Mouse (Mus musculus) ovary, postnatal 36 days (tissue): ENCODE results near the gene Tmx1.

Experiments
- DNase-seq: peaks from one replicate; pipeline ENCODE4 v3.0.0; 2022; ENCODE audit warnings: low spot score, mixed read lengths

Tmx1 gene

DNA sequence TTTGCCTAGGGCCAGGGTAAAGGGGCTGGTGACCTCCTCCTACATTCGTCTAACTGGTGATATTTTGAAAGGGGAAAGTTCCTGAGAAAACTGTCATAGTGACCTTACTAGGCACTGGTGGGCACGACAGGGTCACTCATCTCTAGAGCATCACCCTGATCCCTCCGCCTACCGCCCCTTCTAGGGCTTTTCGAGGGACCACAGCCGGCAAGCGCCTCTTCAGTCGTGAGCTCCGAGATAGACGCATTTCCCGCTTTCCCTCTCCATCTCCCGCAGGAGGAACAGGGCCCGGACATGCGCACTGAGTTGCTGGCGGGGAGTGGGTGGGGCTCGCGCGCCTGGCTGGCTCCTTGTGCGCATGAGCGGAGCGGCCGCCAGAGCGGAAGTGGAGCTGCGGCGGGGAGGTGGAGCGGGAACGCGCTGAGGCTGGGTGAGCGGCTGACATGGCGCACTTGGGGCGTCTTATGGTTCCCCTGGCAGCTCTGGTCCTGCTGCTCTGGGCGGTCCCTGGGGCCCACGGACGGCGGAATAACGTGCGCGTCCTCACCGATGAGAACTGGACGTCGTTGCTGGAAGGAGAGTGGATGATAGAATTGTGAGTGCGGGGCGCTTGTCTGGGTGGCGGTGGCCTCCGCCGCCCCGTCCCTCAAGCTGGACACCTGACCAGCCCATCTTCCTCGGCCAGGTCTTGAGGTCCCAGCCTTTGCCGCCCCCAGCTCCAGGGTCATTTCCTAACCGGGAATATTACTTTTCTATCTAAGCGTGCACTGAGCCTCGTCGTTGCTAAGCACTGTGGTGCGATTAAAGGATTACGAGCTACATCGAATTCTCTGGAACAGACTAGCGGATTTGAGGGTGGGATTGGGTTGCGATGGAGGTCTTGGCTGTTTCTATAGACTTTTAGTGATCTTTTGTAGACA is at the start of gene Tmx1:
Tmx1 (plus strand) TSS at position 370 of the 920 bp plus-strand sequence.
- DNase-seq, result peak; percentile 98

DNA sequence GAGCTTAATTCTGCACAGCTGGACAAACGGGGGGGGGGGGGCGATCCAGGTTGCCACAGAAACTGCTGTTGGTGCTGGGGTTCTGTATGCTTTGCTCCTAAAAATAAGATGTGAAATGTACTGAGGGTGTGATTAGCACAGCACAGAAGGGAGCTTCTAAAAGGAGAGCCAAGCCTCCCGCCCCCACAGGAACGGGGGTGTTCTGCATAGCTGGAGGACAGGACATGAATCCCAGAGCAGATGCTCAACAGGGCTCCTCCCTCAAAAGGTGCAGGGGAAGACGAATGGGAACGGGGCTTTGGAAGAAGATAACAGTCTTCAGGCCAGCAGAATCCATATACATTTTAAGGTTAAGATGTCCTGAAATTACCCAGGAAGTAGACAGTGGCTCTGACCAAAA is 48.6 kb upstream of the Tmx1 start:
- no peak for DNase-seq

DNA sequence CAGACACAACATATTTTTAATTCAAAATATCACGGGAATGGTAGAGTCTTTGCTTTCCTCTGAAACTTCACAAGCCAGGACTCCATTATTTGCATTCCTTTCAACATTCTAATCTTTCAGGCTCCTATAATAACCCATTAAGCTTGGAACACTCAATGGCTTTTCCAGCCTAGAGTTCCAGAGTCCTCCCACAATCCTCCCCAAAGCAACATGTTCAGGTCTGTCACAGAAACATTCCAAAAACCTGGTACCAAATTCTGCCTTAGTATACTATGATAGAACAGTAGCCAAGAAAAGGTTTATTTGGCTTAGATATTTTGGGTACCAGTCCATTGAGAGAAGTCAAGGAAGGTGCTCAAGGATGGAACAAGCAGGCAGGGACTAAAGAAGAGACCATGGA is 44.5 kb upstream of the Tmx1 start:
- DNase-seq, result no peak

DNA sequence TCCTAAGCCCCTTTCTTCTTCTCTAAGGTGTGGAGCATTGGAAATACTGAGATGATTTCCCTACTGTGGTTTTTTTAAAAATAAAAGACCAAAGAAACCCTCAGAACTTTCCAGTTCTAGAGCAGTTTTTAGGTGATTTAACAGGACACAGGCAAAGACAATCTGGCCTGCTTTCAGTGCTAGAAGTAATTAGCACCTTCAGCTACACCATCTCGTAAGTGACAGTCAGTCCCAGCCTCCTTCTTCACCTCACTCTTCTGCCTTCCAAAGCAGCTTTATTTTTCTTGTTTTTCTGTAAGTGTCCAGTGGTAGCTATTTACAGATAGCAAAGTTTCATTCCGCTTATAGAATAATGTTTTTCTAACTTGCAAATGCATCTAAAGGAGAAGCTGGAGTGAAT is 43.3 kb upstream of the Tmx1 start:
- no peak for DNase-seq

DNA sequence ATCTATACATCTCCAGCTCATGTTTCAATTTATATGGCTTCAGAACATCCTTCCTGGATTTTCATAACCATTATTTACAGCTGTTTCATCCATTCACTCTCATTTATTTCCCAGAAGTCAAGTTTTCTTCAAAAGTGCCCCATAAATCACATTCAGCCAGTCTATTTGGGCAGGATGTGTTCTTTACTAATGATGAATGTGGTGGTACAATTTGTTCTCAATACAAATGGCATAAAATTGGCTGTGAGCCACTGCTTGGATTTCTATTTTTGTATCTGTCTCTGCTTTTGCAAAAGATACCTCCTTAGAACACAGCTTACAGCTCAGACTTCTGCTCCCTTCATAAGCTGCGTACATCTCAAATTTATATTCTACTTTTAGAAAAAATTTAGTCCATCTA is 32.7 kb upstream of the Tmx1 start:
- DNase-seq, result no peak

DNA sequence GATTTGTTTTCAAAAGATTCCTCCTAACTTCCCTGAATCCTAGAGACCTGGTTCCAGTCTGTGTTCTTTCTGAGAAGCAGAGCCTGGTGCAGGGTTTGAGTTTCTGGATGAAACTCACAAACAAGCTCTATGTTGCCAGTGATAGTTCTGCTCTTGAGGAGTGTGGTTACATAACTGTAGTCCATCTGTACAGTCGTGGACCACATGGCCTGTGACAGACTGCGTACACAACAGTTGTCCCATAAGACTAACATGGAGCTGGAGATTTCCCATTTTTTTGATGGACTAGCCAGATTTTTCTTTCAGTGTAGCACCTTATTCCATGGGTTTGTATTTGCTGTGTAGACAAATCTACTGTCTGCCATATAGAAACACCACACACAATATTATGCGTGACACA is 31.9 kb upstream of the Tmx1 start:
- no peak for DNase-seq

DNA sequence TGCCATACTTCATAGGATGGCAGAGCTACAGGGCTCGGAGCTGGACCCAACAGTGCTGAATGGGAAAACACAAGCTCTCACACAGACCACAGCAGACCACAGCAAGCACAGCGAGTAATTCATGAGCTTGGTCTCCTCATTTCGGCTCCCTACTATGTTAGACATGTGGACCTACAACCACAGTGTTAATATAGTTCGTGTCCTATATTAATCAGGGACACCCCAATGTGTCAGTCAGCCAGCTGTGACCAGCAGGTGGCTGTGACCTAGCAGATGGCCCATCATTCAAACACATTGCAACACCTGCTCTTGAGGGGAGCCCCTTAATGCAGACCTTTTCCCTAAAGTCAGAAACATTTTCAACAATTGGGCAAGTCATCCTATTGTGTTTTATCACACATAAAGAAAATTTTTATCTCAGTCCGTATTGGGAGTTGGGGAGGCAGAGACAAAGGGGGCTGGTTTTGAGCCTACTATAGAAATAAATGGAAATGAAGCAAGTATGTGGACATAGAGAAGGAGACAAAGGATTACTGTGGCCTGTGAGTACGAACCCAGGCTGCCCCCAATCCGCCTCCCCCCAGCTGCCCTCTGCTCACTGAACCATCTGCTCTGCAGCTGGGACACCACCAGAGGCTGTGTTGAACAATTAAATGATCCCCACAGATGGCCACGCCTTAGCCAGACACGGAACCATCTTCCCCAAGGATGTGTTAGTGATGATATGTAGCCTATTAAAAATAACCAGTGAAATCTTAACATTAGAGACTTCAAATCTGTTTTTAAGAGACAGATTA is 30.4 kb upstream of the Tmx1 start:
- DNase-seq, result no peak

DNA sequence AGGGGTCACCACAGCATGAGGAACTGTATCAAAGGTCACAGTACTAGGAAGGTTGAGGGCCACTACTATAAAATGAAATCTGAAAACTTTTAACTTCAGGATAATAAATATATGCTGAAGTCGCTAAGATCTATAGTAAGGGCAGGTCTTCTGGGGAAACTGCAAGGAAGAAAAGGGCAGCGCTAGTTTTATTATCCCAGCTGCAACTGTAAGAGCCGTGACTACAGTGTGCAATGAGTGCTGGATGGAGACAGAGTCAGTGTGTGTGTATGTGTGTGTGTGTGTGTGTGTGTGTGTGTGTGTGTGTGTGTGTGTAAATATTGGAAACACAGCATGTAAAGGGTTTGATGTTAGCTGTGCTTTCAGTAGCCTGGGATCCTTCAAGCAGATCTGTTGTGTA is 25.0 kb upstream of the Tmx1 start:
- no peak for DNase-seq

DNA sequence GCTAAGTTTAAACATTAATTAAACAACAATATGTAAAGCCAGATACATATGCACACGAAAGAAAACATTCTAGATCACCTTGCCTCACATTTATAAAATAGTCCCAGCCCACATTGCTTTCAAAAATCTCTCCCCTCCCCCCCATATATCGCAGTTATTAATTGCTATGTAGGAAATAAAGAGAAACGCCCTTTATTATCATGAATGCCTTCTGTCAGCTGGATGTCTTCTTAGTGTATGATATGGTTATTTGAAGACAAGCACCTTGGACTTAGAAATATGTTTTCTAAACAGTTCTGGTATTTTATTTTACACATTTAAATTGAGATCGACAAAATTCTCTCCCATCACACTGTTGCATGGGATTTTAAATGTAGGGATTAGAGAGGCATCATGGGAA is 23.3 kb upstream of the Tmx1 start:
- DNase-seq, result no peak

DNA sequence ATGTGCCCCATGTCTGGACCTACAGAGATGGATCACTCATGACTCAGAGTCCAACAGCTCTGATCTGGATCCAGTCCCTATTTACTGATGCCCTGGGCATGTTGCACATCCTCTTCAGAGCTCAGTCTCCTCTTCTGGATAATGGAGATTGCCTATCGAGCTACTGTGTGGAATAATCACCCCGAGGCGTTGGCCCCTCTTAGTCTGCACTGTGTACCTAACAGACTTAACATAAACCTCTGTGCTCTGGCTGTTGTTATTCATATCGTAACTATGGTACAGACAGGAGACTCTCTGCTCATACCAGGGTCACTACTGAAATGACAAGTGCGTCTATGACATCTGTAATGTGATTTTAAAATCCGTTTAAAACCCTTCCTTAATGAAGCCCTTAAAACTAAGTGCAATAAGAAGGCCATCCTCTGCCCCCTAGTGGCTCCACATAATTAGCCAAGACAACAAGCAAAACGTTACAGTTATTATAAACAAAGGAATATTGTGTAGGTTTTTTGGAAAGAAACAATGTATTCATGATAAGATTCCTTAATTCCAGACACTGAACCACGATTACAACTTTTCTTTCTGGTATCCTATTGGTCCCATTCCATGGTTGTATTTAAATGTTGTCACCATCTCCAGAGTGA is 22.5 kb upstream of the Tmx1 start:
- no peak for DNase-seq

DNA sequence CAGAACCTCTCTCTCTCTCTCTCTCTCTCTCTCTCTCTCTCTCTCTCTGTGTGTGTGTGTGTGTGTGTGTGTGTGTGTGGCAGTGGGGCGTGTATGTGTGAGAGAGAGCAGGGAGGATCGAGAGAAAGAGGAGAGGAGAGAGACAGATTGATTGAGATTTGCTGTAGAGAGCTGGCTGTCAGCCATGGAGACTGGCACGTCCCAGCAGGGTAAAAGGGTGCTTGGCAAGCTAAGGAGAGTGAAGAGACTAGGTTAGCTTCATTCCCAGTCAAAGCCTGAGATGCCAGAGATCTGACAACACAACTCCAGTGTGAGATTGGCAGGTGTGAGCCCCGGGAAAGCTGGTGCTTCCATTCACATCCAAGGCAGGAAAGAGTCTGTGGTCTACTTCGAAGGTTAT is 21.5 kb upstream of the Tmx1 start:
- no peak for DNase-seq

DNA sequence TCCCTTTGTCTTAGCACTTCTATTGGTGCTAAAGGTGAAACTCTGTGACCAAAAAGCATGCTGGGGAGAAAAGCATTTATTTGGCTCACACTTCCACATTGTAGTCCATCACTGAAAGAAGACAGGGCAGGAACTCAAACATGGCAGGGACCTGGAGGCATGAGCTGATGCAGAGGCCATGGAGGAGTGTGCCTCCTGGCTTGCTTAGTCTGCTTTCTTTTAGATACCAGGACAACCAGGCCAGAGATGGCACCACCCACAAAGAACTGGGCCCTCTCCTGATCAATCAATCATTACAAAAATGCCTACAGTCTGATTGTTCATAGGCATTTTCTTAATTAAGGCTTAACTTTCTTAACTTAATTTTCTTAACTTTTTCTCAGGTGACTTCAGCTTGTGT is 2.9 kb upstream of the Tmx1 start:
- no peak for DNase-seq

DNA sequence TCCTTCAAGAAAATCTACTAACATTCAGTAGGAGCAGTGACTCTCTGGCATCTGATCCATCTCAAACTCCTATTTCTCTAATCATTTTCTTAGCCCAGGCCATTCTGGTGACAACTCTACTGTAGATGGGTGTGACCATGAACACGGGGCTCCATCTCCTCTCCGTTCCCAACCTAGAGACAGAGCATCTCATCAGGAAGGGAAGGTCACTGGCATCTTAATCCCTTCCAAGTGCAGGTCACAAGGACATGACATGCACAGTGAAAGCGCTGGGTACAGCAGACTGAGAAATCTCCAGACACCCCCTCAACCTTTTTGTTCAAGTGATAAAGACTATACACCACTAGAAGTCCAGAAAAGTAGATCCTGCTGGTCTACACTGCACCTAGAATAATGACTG is 1.4 kb upstream of the Tmx1 start:
- no peak for DNase-seq

DNA sequence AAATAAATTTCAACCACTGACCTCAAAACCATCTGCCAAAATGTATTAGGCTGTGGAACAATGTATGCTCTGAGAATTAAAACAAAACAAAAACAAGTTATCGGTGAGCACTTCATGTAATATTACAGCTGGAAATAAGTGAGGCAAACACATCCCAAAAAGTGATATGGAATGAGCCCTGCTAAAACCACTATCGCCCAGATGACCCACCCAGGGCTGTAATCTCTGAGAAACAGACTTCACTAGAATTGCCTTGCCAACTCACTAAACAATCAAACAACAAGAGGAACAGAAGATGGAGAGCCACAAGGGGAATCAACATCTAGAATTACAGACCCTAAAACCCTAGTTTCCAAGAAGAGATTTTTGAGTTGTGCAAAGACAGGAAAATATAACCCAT is 752 bp upstream of the Tmx1 start:
- DNase-seq, result no peak

DNA sequence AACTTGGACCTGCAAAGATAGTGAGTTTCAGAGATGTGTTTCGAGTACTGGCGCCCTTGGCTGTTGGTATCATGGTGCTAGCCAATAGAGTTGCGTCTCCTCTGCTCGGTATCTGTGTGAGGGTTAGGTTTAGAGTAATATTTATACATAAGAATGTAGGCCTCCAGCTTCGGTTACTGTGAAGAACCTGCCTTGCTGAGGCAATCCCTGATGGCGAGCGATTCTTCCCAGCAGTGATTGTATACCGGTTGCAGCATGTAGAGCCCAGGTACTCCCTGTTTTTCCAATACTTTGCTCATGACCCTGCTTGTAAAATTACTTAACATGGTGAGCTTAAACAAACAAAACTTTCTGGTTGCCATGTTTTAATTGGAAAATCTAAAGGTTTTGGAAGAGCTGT is 2.3 kb downstream of the Tmx1 start:
- no peak for DNase-seq

DNA sequence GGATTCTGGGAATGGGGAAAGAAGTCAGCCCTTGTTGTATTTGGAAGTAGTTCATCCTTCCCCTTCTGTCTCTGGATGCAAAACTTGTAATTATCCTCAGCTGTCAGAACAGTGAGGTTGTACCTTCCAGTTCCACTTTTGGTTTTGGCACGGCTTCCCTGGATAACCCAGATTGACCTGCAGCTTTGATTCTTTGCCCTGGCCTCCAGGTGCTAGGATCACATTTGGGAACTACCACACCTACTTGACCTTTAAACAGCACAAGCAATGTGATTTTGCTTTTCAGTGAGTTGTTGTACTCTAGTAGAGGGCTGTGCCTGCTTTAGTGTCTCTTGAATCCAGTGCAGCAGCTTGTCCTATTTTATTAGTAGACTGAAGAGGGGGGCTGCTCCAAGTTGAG is 6.7 kb downstream of the Tmx1 start:
- no peak for DNase-seq

DNA sequence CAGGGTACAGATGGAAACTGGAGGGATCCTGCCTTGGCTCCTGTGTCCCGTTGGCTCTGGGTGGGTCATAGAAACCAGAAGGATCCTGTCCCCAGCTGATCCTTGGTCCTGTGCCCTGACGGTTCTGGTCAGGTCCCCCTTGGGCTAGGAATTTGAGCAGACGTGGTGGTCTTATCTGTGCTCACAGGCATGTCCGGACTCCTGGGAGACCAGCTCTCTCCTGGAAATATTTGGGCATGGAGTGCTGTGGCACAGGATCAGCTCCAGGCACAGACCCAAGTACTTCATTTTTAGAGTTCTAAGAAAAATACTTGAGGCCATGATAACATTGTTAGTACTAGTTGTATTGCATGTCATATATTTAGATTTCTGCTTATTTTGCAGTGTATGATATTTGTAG is 11.1 kb downstream of the Tmx1 start:
- no peak for DNase-seq

DNA sequence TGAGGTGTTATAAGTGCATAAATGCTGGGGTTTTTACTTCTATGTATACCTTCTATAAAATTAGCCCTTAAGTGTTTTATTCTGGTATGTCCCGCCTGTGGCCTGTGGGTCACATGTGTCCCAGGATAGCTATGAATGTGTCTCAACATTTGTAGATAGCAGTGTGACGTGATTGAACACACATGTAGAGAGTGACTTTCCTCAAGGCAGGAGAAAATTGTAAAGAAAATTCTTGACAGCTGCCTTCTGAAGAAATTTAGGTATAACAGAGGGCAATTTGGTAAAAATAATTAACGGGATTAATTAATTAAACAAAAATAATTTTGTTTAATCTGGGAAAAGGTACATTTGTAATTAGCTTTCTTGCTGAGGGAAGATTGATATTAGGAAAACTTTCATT is 22.4 kb downstream of the Tmx1 start:
- DNase-seq, result no peak

DNA sequence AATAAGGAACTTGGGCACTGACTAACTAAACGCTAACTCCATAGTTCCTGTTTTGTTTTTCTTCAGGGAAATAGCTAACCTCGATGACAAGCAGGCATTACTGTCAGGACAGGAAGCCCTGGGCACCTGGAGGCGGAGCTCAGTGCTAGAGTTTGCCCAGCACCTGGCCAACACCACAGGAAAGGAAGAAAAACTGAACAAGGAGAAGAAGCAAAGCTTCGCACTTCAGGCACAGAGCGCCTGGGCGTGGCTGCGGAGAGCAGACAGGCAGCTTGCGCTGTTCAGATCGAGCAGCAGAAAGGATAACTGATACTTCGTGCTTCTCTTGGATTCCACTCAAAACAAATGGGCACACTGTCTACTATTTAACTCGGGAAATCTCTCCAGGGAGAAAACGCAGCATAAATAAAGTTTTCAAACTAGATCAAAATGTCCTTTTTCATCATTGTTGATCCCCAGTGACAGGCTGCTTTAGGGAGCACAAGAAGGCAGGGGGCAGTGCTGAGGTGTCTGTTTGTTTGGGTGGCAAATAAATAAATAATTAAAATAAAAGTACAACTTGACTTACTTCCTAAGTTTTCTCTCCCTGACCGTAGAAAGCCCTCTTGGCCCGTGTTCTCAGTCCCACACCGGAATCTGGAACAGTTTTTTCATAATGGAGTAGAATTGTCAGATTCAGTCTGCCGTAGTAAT is 24.1 kb downstream of the Tmx1 start:
- DNase-seq, result no peak

DNA sequence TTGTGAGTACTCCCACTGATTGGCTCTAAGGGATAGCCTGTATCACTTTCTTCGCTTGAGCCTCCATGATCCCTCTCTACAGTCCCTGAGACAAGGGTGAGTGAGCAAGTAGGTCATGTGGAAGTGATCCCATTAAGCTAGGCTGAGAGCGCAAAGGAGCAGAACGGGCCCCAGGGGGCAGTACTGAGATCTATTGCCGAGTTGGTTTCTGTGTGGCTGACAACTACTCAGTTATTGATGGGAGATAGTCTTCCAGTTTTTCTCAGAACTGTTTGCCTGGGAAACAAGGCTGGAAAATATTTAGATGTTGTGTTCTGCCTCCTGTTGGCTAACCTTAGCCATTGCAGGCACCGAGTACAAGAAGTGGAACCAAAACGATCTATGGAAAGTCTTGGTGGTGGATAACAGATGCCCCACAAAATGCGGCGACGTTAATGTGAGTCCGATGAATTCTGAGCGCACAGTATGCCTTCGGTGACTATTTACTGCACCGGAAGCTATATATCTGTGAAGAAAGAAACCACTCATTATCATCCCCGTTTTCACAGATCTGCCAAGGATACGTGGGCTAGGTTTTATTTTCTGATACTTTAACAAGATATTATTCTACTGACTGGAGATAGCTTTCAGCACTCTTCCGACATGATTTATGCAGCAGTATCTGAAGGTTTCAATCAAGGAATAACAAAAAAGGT is 24.8 kb downstream of the Tmx1 start:
- DNase-seq, result no peak

DNA sequence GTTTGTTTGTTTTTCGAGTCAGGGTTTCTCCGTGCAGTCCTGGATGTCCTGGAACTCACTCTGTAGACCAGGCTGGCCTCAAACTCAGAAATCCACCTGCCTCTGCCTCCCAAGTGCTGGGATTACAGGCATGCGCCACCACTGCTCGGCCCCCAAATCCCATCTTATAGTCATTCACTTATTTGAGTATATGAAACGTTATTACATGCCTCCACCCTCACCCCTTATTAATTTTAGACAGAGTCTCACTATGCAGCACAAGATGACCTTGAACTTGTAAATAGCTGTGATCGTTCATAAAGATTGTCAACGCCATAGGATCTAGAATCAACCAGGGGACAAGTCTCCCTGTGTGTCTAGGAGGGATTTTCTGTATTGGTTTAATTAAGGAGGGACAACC is 33.1 kb downstream of the Tmx1 start:
- no peak for DNase-seq
